Mouse (Mus musculus): ENCODE measurements around the gene Btnl6. TPM values are rescaled to one million over a fixed set of nuclear protein-coding genes. Genes with fewer than 3 reads are reported as not detected.

Btnl6 gene
- under 1 TPM in 1 of 2 experiments, not detected in 1; 0.22 TPM for polyA plus RNA-seq (2017; shearing (Covaris generic))

GRCm38 (mm10) chr17:34517252-34517651, at the start of gene Btnl6:
Btnl6 (minus strand) TSS chr17:34517352.

GRCm38 (mm10) chr17:34564003-34564421, 46.9 kb upstream of the Btnl6 start, which contains the start of gene Notch4:
Notch4 (plus strand) TSS chr17:34564268.

GRCm38 (mm10) chr17:34477238-34478013, 39.7 kb downstream of the Btnl6 start, which contains the start of gene Btnl4:
Btnl4 (minus strand) TSS chr17:34477318.

Other genes with a start within 250 kb of the Btnl6 start
- gene H2-Aa, start 229.5 kb downstream of the Btnl6 start, polyA plus RNA-seq (2017; shearing (Covaris generic)) = 10 to 100 TPM; 40.3 to 86.4 TPM
- 10 to 100 TPM; 26.8 to 67.1 TPM for gene H2-Eb1, start 211.5 kb downstream of the Btnl6 start, polyA plus RNA-seq (2017; shearing (Covaris generic))
- gene H2-Eb2, start 191.7 kb downstream of the Btnl6 start, polyA plus RNA-seq (2017; shearing (Covaris generic)) = 1 to 10 TPM in 1 of 2 experiments, under 1 TPM in 1; 0.42 to 1.3 TPM
- under 1 TPM; 0.43 to 0.46 TPM for gene Btnl2, start 162.5 kb downstream of the Btnl6 start, polyA plus RNA-seq (2017; shearing (Covaris generic))
- gene Btnl1, start 140.2 kb downstream of the Btnl6 start, polyA plus RNA-seq (2017; shearing (Covaris generic)) = not detected
- gene BC051142, start 118.5 kb downstream of the Btnl6 start, polyA plus RNA-seq (2017; shearing (Covaris generic)) = 1 to 10 TPM in 1 of 2 experiments, under 1 TPM in 1; 0.71 to 1.6 TPM
- under 1 TPM in 1 of 2 experiments, not detected in 1; 0.99 TPM for gene Btnl4, start 40.0 kb downstream of the Btnl6 start, polyA plus RNA-seq (2017; shearing (Covaris generic))
- 1 to 10 TPM in 1 of 2 experiments, under 1 TPM in 1; 0.71 to 1.5 TPM for gene Notch4, start 46.9 kb upstream of the Btnl6 start, polyA plus RNA-seq (2017; shearing (Covaris generic))
- gene Gpsm3, start 72.5 kb upstream of the Btnl6 start, polyA plus RNA-seq (2017; shearing (Covaris generic)) = 100 to 1,000 TPM; 242 to 367 TPM
- 10 to 100 TPM; 15.0 to 18.2 TPM for gene Pbx2, start 73.9 kb upstream of the Btnl6 start, polyA plus RNA-seq (2017; shearing (Covaris generic))
- gene Ager, start 80.5 kb upstream of the Btnl6 start, polyA plus RNA-seq (2017; shearing (Covaris generic)) = 1 to 10 TPM; 1.3 to 3.4 TPM
- 100 to 1,000 TPM in 1 of 2 experiments, 10 to 100 TPM in 1; 91.5 to 117 TPM for gene Rnf5, start 86.3 kb upstream of the Btnl6 start, polyA plus RNA-seq (2017; shearing (Covaris generic))
- gene Agpat1, start 86.9 kb upstream of the Btnl6 start, polyA plus RNA-seq (2017; shearing (Covaris generic)) = 10 to 100 TPM; 21.3 to 25.3 TPM
- gene Egfl8, start 98.6 kb upstream of the Btnl6 start, polyA plus RNA-seq (2017; shearing (Covaris generic)) = 1 to 10 TPM in 1 of 2 experiments, under 1 TPM in 1; 0.44 to 3.0 TPM
- 10 to 100 TPM; 19.9 to 26.0 TPM for gene Ppt2, start 111.2 kb upstream of the Btnl6 start, polyA plus RNA-seq (2017; shearing (Covaris generic))
- 1 to 10 TPM; 6.5 to 8.5 TPM for gene Prrt1, start 112.2 kb upstream of the Btnl6 start, polyA plus RNA-seq (2017; shearing (Covaris generic))
- gene Fkbpl, start 127.4 kb upstream of the Btnl6 start, polyA plus RNA-seq (2017; shearing (Covaris generic)) = 1 to 10 TPM; 3.7 to 7.1 TPM
- gene Atf6b, start 129.8 kb upstream of the Btnl6 start, polyA plus RNA-seq (2017; shearing (Covaris generic)) = 10 to 100 TPM; 69.7 to 80.4 TPM
- gene Tnxb, start 153.2 kb upstream of the Btnl6 start, polyA plus RNA-seq (2017; shearing (Covaris generic)) = under 1 TPM in 1 of 2 experiments, not detected in 1; 0.09 TPM
- 1 to 10 TPM in 1 of 2 experiments, under 1 TPM in 1; 0.16 to 4.8 TPM for gene C4b, start 226.5 kb upstream of the Btnl6 start, polyA plus RNA-seq (2017; shearing (Covaris generic))

All from inflammation-experienced regulatory T-cells (primary cell).